Mouse (Mus musculus): ENCODE data around the gene Slc25a20.
A peak's percentile ranks its signal among the peaks of the same experiment; 100 is the strongest.

The Slc25a20 gene

DNA sequence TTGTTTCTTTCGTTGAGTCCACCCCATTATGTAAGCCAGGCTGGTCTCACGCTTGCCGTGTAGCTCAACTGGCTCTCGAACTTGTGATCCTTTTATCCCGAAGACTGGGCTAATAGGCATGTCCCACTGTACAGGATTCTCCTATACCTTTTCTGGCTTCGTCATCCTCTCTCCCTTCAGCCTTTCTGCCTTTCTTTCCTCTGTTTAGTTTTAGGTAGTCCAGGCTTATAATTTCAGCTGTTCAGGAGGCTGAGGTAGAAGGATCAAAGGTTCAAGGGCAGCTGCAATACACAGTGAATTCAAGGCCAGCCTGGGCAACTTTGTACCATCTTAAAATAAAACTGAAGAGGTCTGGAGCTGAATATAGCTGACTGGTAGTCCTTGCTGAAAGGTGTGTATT, 25.3 kb downstream of the Slc25a20 start:
- DNase-seq (ENCODE audit: low spot score) = no peak

DNA sequence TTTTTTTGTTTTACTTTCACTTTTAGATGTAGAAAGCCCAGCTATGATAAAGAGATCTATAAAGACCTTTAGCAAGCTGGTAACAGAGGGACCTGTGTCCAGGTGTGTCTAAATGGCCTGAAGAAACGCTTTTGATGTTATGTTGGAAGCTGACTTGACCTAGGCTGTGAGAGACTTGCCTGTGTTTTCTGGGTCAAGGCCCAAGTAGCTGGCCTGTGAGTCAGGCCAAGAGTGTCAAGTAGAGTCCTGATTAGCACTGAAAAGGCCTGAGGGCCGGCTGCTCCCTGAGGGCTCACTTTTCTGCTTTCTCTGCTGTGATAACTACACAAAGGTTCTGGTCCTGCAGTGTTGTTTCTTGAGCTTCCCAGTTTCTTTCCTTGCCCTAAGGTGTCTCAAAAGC, 25.8 kb downstream of the Slc25a20 start:
- peak; percentile 18 for DNase-seq (ENCODE audit: low spot score)

DNA sequence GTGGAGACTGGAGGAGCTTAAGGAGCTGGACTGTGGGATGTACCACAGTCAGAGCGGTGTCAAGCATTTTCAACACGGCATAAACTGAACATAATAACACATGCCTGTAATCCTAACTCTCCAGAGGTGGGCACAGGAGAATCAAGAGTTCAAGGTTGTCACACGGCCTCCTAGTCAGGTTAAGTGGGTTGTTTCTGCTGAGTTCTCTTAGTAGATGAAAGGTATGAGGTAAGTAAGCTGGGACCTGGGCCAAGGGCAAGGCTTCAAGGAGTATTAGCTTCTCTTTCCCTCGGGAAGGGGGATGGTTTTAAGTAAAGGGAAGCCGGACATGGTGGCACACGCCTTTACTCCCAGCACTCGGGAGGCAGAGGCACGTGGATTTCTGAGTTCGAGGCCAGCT, 26.6 kb downstream of the Slc25a20 start:
- DNase-seq (ENCODE audit: low spot score) = peak; percentile 83

DNA sequence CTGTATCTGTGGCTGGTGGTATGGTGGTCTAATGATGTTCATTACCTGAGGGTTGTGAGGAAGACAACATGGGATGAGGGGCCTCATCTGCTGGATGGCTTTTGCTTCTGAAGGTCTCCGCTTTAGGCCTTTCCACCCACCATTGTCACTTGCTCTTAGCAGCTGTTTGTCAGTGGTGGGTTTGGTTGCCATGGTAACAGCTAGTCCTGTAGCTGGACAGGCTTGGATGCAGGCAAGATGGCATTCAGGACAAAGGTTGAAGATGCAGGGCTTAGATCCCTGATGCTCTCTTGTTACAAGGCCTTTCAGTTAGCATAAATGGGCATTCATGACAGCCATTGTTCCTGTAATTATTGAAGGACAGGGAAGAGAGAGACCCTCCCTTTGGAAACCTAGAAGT, 27.2 kb downstream of the Slc25a20 start, which contains the start of gene Prkar2a:
Gene Prkar2a, plus strand, starts transcription at position 209 of the 400 bp plus-strand sequence.
- DNase-seq (ENCODE audit: low spot score) = no peak

DNA sequence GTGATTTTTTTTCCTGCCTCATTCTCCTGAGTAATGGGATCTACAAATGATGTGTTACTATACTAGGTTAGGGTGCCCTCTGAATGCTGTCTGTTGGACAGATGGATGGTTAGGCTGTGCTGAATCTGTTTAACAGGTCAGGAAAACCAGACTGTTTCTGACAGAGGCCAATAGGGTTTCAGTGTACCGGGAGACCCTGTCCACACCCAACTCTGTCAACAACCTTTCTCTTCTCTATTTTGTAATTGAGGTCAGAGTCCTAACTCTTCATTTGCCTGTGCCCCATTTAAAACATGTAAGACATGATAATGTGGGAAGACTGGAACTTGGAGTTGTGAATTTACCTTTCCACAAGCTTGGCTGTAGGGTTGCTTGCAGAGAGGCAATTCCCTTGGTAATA, 28.1 kb downstream of the Slc25a20 start:
- DNase-seq (ENCODE audit: low spot score) = no peak

DNA sequence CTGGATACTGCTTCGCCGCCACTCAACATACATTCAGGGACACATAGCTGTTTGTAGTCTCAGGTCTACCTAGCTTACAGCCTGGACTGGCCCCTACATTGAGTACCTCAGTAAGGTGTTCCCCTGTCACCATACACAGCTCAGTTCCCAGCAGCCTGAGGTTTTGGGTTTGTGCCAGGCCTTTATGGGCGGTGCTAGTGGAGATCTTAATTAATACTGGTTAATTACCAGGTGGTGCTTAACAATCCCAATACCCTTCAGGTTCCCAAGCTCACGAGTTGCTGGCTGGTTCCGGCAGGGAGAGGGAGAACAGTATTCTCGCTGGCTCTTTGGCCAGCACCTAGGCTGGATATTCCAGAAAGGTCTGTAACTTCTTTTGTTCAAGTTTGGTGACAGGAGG, 29.0 kb downstream of the Slc25a20 start:
- DNase-seq (ENCODE audit: low spot score) = no peak

DNA sequence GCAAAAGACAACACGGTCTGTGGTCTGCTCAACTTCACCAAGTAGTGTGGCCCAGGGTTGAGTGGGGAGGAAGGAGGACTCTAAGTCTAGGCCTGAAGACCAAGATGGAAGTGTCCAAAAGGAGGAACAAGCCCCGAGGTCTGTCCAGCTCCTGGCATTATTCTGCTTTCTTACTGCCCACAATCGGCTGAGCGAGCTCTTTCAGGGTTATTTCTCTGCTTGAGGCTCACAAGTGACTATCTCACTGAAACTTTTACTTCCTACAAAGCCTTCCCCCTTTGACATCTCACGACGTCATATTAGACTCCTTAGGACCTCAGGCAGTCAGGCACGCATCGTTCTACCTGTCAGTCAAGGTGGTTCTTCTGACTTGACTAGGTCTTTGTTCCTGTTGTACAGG, 29.5 kb downstream of the Slc25a20 start:
- DNase-seq (ENCODE audit: low spot score) = peak; percentile 5

DNA sequence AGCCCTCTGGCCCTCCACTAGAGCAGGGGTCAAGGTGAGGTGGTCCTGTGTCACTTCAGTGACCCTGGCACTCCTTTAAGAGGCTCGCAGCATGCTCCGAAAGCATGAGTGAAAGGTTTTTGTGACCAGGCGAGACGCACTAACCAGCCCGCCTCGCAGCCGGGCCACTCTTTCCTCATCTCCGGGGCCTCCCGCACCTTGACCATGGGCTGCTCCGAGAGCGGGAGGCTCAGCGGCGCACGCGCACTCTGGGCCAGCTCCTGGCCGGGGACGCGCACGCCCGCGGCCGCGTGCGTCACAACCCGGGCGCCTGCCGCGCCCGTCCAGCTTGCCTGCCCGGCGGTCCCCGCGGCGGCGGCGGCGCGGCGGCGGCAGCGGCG, 29.9 kb downstream of the Slc25a20 start:
- DNase-seq (ENCODE audit: low spot score) = peak; percentile 89

DNA sequence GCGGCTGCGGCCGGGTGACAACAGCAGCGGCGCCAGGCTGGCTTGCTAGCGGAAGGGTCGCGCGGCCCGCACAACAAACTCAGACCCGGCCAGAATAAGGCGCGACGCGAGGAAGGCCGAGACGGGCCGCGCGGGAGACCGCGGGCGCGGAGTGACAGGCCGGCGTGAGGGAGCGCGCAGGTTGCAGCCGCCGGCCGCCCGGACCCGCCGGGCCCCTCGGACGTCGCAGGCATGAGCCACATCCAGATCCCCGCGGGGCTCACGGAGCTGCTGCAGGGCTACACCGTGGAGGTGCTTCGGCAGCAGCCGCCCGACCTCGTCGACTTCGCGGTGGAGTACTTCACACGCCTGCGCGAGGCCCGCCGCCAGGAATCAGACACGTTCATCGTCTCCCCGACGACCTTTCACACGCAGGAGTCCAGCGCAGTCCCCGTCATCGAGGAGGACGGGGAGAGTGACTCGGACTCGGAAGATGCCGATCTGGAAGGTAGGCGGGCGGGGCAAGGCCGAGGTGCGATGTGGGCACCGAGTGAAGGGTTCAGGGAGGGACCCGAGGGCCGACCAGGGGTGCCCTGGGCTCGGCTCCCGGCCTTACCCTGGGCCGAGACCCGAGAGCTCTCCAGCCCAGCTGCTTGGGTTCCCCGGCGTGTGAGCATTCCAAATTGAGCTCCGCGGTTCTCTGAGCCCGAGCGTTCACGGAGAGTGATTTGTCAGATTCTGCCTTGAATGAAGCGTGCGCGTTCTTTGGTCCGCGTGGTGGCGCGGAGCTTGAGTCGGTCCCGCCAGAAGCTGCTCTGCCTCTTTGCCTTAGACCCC, 30.5 kb downstream of the Slc25a20 start:
- peak; percentile 25 for DNase-seq (ENCODE audit: low spot score)

DNA sequence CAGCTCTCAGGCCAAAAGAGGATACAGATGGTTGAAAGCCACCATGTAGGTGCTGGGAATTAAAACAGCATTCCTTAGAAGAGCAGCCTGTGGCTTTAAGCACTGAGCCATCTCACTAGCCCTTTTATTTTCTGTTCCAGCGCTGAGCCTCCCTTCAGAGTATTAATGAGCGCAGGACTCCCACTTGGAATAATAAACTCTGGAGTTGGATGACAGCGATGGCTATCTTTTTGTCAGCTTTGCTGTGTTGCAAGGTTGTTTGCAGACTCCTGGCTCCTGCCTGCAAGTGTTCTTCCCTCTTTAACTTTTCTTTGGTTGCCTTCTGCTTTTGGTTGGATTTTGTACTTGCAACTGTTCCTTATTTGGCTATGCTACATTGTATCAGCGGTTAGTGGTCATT, 32.1 kb downstream of the Slc25a20 start:
- DNase-seq (ENCODE audit: low spot score) = no peak

DNA sequence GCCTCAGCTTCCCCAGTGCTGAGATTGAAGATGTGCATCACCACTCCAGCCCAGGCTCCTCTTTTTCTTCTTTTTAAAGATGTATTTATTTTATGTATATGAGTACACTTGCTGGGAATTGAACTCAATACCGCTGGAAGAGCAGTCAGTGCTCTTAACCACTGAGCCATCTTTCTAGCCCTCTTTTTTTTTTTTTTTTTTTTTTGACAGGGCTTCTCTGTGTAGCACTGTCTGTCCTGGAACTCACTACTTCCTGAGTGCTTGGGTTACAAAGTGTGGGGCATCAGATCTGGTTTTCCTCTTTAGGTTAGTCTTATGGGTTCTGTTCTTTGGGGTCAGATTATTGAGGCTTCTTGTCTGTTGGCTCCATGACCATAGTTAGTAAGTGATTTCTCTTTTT, 32.6 kb downstream of the Slc25a20 start:
- no peak for DNase-seq (ENCODE audit: low spot score)

DNA sequence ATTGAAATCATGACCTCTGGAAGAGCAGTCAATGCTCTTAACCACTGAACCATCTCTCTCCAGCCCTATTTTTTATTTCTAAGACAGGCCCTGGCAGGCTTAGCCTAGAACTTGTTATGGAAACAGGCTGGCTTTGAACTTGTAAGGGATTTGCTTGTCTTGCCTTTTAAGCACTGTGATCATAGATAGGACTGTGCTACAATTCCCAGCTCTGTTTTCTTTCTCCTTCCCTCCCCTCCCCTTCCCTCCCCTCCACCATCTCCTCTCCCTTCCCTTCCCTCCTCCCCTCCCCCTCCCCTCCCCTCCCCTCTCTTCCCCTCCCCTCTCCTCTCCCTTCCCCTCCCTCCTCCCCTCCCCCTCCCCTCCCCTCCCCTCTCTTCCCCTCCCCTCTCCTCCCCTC, 40.6 kb downstream of the Slc25a20 start:
- no peak for DNase-seq (ENCODE audit: low spot score)

DNA sequence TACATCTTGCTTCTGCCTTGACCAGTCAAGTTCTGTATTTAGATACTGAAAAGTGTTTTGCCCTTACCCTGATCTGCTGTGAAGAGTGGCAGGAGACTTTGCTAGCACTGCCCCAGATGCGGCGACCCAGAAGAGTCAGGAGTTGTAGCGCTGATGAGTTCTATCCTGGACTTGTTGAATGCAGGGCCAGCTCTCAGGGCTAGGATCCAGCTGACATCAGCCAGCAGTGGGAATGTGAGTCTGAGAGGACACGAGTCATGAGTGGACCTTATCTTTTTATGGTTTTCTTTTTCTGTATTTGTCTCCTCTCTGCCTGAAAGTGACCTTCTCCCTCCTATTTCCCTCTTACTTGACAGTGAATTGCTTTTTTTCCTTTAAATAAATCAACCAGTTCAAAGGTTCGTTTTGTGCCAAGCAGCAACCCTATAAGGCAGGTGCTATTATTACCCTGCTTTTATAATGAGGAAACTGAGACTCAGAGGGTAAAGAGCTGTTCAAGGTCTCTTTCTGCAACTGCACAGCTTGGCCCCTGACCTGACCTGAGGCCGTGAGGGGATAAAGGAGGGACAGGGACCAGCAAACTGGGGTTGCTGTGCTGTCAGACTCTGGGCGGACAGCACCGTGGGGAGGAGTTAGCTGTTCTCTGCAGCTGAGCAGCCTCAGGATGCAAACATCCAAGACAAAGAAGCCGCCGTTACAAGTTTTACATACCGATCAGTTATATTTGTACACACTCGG, 41.7 kb downstream of the Slc25a20 start:
- no peak for DNase-seq (ENCODE audit: low spot score)

DNA sequence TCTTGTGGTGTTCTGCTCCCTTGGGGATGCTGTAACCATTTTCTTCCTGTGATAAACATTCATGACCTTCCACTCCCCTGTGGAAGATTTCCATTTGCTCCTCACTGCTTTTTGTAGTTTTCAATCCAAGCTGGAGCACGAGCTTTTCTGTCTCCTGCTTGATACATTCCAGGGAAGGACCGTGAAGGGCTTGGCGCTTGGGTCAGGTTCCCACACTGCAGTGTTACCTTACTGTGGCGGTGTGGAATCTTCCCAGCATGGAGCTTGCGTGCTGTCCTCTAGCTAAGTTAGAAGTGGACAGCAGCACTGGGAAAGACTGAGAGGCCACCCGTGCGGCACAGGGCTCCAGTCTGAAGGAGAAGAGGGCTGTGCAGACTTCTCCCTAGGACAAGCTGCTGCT, 42.7 kb downstream of the Slc25a20 start:
- no peak for DNase-seq (ENCODE audit: low spot score)

DNA sequence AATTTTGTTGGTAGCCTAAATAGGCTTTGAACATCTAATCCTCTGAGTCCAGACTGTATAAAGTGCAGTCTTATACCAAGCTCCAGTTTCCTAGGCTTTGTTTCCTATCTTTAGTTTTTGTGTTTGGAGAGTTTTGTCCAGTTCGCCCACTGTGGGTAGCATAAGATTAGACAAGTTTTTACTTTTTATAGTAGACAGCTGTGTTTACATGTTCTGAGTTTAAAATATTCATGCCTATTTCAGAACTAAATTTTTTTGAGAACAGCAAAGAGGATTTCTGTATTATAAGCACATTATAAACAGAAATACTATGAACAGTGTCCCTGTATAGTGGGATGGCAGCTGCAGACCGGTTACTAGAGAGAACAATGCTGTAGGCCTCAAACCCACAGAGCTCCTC, 45.3 kb downstream of the Slc25a20 start:
- no peak for DNase-seq (ENCODE audit: low spot score)

DNA sequence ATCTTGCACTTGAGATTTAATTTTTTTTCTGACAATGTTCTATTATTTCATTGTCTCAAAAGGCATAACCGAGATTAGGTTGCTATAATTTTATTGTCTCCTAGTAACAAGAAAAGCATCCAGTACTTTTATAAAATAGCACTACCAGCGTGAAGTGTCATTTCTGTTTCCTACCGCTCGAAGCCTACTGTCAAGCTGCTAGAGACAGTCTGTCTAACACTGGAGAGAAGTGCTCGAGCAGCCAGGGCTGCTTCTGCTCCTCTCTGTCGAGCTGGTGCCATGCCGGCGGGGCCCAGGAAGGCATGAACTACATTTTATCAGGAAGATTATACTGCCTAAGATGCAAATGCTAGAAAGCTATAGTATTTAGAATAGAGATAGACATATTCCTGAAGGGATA, 46.9 kb downstream of the Slc25a20 start:
- DNase-seq (ENCODE audit: low spot score) = no peak

DNA sequence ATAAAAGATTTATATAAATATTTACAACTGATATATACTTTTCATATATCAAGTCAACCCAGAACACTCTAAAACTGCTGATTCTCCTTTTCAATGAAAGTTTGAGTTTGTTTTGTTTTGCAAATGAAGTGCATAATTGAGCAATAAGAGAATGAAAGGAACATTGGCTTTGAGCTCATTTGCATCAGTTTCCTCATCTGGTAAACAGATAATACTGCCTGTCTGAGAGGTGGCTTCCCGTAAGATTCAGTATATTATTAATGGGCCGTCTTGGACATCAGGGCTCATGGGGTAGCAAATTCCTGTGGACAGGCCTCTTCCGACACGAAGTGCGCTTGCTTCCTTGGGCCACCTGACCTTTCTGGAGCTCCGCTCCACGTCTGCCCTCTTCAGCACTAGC, 48.9 kb downstream of the Slc25a20 start:
- DNase-seq (ENCODE audit: low spot score) = no peak

DNA sequence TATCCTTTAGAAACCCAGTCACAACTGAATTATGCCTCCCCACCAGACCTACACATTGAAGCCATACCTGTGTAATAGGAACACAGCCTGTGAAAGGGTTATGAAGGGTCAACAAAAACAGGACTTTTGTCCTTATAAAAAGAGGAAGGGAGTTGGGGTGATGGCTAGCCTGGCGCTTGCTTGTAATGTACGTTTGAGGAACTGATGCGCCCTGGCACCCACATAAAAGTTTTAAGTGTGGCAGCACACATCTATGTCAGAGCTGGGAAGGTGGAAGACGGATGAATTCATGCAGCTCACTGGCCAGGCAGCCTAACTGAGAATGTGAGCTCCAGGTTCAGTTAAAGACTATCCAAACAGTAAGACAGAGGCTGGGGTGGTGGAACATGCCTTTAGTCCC, 54.3 kb downstream of the Slc25a20 start:
- peak; percentile 7 for DNase-seq (ENCODE audit: low spot score)

DNA sequence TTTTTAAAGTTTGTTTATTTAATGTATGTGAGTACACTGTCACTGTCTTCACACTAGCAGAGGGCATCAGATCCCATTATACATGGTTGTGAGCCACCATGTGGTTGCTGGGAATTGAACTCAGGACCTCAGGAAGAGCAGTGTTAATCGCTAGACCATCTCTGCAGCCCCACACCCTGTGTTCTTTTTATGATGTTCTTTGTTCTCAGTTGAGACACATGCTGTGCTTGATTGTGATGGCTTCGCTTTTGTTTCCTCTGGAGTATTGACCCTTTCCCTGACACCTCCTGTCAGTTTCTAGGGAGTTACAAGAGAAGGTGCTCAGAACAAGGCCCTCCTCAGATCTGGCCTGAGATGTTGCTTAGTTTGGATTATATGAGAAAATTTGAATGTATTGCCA, 61.9 kb downstream of the Slc25a20 start:
- no peak for DNase-seq (ENCODE audit: low spot score)

DNA sequence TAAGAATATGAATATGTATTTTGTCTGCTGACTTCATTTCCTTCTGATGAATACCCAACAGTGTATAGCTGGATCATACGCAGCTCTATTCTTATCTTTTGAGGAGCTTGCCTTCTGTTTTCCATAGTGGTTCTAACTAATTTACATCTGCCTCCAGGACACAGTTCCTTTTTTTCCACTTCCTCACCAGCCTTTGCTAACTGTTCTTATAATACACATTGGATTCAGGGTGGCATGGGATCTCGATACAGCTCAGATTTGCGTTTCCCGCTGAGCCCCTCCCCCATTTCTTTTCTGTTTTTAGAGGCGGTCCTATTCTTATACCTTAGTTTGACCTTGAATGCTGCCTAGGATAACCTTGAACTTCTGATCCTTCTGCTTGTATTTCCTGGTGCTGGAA, 64.2 kb downstream of the Slc25a20 start:
- no peak for DNase-seq (ENCODE audit: low spot score)

DNA sequence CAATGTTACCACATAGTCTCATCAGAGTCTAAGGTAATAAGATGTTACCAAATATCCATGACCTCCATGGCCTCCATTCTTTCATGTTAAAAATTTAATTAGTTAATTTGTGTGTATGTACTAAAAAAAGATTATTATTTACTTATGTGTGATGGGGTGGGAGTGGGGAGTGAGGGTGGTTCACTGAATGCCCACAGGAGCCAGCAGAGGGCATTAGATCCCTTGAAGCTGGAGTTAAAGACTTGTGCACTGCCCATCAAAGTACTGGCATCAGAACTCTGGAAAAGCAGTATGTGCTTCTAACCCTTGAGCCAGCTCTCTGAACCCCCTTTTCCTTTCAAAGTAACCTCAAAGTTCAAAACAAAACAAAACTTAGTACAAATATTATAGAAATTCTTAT, 67.2 kb downstream of the Slc25a20 start:
- DNase-seq (ENCODE audit: low spot score) = no peak

DNA sequence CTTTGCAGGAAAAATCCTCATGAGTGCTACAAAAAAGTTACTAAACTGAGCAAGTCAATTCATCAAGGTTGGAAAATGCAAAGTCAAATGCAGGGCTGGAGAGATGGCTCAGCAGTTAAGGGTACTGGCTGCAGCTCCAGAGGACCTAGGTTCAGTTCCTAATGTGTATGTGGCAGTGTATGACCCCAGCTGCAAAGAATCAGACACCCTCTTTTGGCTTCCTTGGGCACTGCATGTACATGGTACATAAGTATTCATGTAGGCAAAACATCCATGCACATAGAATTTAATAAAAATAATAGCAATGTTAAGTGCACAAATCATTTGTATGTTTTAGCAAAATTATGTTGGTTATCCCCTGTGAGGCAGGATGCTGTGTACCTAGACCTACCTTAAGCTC, 70.6 kb downstream of the Slc25a20 start:
- no peak for DNase-seq (ENCODE audit: low spot score)

Measured in lung, postnatal 25 days (tissue).